Mouse (Mus musculus) cerebellum, postnatal 4 days (tissue): ENCODE data around the gene Mrtfa.
A peak's percentile ranks its signal among the peaks of the same experiment; 100 is the strongest.

Experiments
- DNase-seq, 2 experiments: peaks; one replicate each; pipeline ENCODE4 v3.0.0; 2022; ENCODE audit warnings: low spot score in 2 of 2, mixed read lengths in 1 of 2

Mrtfa gene

GRCm38 (mm10) chr15:81101316-81101715 lies 89.2 kb downstream of the Mrtfa start:
- no peak for DNase-seq

GRCm38 (mm10) chr15:81099269-81099668 lies 91.3 kb downstream of the Mrtfa start:
- DNase-seq: no peak

- DNase-seq: no peak
Observed at GRCm38 (mm10) chr15:81098689-81099088, 91.9 kb downstream of the Mrtfa start.

- no peak for DNase-seq
Observed at GRCm38 (mm10) chr15:81097896-81098295, 92.7 kb downstream of the Mrtfa start.

GRCm38 (mm10) chr15:81097456-81097855 lies 93.1 kb downstream of the Mrtfa start:
- no peak for DNase-seq

GRCm38 (mm10) chr15:81096329-81097055 lies 94.1 kb downstream of the Mrtfa start:
- no peak for DNase-seq

- DNase-seq: no peak
Observed at GRCm38 (mm10) chr15:81093032-81093431, 97.5 kb downstream of the Mrtfa start.

GRCm38 (mm10) chr15:81091718-81092117 lies 98.8 kb downstream of the Mrtfa start:
- no peak for DNase-seq

- DNase-seq: no peak
Observed at GRCm38 (mm10) chr15:81087529-81087928, 103.0 kb downstream of the Mrtfa start.

- DNase-seq: no peak
Observed at GRCm38 (mm10) chr15:81086644-81087480, 103.7 kb downstream of the Mrtfa start.

GRCm38 (mm10) chr15:81083826-81084225 lies 106.7 kb downstream of the Mrtfa start:
- no peak for DNase-seq

GRCm38 (mm10) chr15:81083281-81083680 lies 107.3 kb downstream of the Mrtfa start:
- no peak for DNase-seq

GRCm38 (mm10) chr15:81081216-81081615 lies 109.3 kb downstream of the Mrtfa start:
- no peak for DNase-seq

- no peak for DNase-seq
Observed at GRCm38 (mm10) chr15:81080405-81080804, 110.2 kb downstream of the Mrtfa start.

- DNase-seq: no peak
Observed at GRCm38 (mm10) chr15:81079255-81079654, 111.3 kb downstream of the Mrtfa start.

- no peak for DNase-seq
Observed at GRCm38 (mm10) chr15:81077551-81077950, 113.0 kb downstream of the Mrtfa start.

GRCm38 (mm10) chr15:81074543-81074942 lies 116.0 kb downstream of the Mrtfa start:
- DNase-seq: no peak

GRCm38 (mm10) chr15:81073751-81074150 lies 116.8 kb downstream of the Mrtfa start:
- no peak for DNase-seq

GRCm38 (mm10) chr15:81072748-81073147 lies 117.8 kb downstream of the Mrtfa start:
- peak in 1 of 2 experiments; percentile 15 for DNase-seq

GRCm38 (mm10) chr15:81070470-81070869 lies 120.1 kb downstream of the Mrtfa start:
- no peak for DNase-seq

GRCm38 (mm10) chr15:81068641-81069381 lies 121.7 kb downstream of the Mrtfa start:
- no peak for DNase-seq

- DNase-seq: no peak
Observed at GRCm38 (mm10) chr15:81067761-81068160, 122.8 kb downstream of the Mrtfa start.
